Mouse (Mus musculus) thymus, postnatal 0 days (tissue): Measurements from ENCODE around the gene Timeless. TPM values are rescaled to one million over a fixed set of nuclear protein-coding genes. Genes with fewer than 3 reads are reported as not detected.
"Not testable (repeated sequence)": the region's sequence is repeated elsewhere in the genome, so short reads cannot be mapped to it uniquely, and the experiment has no call there.

Experiments used
- DNase-seq: peaks from one replicate; pipeline ENCODE4 v3.0.0-alpha.2; 2015; ENCODE audit warnings: low spot score
- polyA plus RNA-seq: library from polyadenylated mRNA; unstranded; fragments of >200 nt; fragmentation: Nextera tagmentation; extraction: Ambion mirVana; gene quantifications from 2 replicates; pipeline ENCODE4 v1.2.1, GENCODE M21; 2015

Timeless gene
- polyA plus RNA-seq, 1 experiment from 2014 or later = 59.7 TPM

- peak; percentile 71 for DNase-seq
These were observed 19.0 kb upstream of the Timeless start for GRCm38 (mm10) chr10:128212871-128213323.

DNA sequence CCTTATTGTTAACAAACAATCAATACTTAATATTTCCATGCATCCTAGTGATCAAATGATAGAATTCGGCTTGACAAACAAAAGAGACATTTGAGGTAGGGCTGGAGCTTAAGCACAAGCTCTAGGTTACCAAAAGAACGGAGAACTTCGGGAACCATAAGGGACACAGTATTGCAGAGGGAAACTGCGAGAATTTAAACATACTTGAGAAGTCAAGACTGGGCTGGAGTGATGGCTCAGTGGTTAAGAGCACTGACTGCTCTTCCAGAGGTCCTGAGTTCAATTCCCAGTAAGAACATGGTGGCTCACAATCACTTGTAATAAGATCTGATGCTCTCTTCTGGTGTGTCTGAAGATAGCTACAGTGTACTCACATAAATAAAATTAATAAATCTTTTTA lies 17.8 kb upstream of the Timeless start:
- DNase-seq = not testable (repeated sequence)

GRCm38 (mm10) chr10:128214981-128215380 lies 16.9 kb upstream of the Timeless start:
- DNase-seq = no peak

GRCm38 (mm10) chr10:128218387-128219117 lies 13.3 kb upstream of the Timeless start:
- no peak for DNase-seq

DNA sequence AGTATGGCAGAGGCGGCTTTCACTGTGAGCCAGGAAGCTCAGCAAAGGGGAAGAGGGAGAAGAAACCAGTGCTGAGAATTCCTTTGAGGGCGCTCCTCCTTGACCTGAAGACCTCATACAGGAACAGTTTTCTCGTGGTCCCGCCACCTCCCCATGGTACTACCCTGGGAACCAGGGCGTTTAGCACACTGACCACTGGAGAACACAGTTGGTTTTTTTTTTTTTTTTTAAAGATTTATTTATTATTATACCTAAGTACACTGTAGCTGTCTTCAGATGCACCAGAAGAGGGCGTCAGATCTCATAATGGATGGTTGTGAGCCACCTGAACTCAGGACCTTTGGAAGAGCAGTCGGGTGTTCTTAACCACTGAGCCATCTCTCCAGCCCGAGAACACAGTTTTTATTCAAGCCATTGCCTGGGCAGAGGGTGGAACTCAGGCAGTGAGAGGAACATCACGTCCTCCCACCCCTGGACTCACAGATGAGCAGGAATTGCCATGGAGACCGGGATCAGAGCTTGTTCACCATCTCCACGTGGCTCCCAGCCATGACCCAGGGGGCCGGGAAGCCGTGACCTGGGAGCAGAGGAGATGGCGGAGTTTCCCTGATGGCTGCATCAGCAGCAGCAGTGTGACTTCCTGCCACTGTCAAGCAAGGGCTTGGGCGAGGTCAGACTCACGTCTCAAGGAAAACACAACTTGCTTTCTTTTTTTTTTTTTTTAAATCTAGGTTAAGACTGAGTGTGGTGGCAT lies 10.2 kb upstream of the Timeless start:
- no peak for DNase-seq

DNA sequence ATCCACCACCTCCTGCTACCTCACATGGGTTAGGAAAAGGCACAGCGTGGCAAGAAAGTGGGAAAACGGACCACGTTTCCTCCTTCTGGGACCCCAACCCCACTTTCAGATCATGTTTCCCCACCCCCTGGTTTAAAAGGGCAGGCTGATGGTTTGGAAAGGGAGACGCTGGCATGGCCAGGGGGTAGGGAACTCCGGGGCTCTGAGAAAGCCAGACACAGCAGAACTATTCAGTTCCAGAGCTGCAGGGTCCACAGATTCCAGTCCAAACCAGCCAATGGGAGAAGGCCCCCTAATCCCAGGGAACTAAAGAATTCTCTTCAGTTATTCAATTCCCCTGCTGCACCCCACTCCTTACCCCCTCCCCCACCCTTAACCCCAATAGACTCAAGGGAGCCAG lies 6.8 kb upstream of the Timeless start:
- no peak for DNase-seq

DNA sequence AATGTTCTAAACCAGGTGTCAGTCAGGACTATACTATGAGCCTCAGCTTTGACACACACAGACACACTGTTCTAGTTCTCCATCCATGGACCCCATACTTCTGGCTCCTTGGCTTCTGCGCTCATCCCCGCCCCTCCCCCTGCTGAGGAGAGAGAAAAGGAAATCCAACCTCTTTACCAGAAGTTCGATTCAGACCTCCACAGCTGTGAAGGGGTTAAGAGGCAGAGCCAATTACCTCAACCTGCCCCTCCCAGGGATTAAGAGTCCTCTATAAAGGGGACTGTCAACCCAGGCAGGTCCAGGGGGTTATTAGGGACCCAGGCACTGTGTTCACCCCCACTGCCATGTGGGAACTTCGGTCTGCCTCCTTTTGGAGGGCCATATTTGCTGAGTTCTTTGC lies 6.3 kb upstream of the Timeless start, which contains the start of gene Mip:
TSS of gene Mip (plus strand) at position 301 of the 400 bp plus-strand sequence.
- no peak for DNase-seq

DNA sequence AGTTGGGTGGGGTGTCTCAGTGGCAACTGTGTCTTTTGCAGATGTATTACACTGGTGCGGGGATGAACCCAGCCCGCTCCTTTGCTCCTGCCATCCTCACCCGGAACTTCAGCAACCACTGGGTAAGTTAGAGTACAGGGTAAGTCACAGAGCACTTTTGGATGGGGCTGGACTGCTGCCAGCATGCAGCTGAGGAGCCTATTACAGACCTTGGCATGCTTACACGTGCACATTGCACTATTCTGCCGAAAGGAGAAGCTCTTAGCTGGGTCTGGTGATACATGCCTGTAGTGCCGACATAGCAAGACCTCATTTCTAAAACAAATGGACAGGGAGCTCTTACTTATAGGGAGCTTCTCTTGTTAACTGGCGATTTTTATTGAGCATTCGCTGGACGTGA lies 4.3 kb upstream of the Timeless start:
- no peak for DNase-seq

- DNase-seq = no peak
These were observed 3.9 kb upstream of the Timeless start for GRCm38 (mm10) chr10:128228009-128228408.

DNA sequence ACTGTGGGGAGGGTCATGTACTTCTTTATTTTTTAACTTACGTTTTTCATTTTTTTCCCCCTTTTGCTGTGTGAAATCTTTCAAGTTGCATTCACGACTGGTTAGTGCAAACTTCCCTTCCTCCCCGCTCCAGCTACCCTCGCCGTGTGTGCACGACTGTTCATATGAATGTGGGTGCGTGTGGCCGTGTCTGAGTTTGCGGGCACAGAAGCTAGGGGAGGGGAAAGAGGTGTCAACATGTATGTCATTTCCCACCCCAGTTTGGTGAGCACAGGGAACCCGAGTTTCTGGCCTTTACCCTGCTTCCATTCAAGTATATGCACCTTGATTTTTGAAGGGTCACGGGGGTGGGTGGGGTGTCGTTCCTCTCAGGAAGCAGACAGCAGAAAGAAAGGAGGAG lies 1.3 kb upstream of the Timeless start:
- peak; percentile 43 for DNase-seq

DNA sequence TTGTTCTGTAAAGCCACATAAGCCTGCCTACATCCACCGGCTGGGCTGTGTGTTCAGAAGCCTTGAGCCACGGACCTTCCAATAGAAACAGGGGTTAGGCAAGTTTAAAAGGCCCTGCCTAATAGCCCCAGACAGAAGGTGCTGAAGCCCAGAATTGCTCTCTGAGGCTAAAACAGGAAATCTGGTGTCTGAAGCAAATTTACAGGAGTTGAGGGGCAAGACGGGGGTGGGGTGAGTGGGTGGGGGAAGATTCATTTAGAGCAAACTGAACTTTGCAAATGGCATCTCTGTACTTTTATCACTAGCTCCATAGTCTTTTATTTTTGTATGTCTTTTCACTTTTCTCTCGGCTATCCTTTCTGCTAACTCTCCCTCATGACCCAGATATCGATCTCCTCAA lies 719 bp upstream of the Timeless start:
- peak; percentile 34 for DNase-seq

- DNase-seq = peak; percentile 84
These were observed 638 bp downstream of the Timeless start for GRCm38 (mm10) chr10:128232420-128232985.

DNA sequence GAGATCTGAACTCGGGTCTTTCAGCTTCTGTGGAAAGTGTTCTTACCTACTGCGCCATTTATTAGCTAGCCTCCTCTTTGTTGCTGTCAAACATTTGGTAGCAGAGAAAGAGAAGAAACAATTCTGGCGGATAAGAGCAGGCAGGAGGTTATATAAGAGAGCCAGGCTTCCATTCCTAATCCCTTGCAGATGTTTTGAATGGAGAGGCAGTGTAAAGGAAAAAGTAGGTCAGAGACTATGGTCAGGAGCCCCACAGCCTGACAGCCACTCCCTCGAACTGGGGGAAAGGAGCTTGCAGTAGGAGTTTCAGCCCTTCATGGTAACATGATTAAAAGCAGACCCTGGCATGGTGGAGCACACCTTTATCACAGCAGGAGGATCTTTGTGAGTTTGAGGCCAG lies 4.5 kb downstream of the Timeless start:
- no peak for DNase-seq

DNA sequence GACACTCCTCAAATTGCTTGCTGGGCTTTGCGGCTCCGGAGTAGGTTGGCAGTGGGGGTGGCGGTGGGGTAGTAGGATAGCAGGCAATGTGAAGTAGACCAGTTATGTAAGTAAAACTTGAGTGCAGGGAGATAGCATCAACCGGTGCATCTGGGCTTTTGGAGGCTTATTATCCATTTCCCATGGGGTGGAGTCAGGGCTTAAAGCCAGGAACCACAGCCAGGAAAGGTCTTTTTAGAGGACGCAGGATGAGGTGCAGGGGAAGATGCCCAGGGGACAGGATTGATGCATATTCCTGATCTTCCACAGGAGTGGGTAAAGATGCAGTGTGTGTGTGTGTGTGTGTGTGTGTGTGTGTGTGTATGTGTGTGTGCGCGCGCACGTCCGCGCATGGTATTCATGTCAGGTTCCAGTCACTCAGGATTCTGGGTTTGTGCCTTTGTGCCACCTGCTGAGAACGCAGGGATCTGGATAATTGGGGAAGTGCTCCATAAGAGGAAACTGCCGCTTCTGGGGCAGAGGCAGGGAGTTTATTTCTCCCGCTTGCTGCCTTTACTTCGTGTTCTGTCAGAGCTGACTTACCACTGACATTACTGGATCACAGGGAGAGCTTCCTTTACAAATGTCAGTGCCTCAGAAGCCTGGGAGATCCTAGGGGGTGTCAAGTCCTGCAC lies 6.1 kb downstream of the Timeless start:
- DNase-seq = no peak

DNA sequence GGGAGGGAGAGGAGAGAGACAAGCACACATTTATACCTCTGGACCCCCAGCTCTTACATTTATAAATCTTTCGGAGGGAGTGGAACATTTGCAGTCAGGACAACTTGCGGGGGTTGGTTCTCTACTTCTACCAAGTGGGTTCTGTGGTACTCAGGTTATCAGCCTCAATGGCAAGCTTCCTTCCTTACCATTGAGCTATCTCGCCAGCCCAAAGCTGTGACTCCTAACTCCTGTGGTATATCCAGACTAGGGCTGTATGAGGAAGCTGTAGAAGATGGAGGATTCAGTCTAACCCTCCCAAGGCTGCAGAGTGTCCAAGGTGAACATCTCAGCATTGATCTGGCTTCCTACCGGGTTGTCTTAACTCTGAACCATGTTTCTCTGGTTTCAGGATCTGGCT lies 7.3 kb downstream of the Timeless start:
- no peak for DNase-seq

GRCm38 (mm10) chr10:128240131-128240530 lies 8.3 kb downstream of the Timeless start:
- no peak for DNase-seq

DNA sequence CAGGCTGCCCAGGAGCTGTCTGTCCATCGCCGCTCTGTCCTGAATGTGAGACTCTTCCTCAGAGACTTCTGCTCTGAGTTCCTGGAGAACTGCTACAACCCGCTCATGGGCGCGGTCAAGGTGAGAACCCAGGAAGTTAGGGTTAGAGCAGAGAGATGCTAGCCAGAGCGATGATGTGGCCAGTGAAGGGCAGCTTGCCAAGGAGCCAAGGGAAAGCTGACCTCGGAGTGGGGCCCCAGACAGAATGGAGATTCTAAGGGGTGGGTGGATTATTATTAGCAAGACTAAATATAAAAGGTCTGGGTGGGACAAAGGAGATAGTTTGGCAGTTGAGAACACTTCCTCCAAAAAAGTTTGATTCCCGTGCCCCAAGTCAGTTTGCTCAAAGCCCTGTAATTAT lies 11.4 kb downstream of the Timeless start:
- DNase-seq = no peak

- DNase-seq = no peak
These were observed 12.3 kb downstream of the Timeless start for GRCm38 (mm10) chr10:128244121-128244520.

- DNase-seq = no peak
These were observed 15.3 kb downstream of the Timeless start for GRCm38 (mm10) chr10:128247020-128247732.

DNA sequence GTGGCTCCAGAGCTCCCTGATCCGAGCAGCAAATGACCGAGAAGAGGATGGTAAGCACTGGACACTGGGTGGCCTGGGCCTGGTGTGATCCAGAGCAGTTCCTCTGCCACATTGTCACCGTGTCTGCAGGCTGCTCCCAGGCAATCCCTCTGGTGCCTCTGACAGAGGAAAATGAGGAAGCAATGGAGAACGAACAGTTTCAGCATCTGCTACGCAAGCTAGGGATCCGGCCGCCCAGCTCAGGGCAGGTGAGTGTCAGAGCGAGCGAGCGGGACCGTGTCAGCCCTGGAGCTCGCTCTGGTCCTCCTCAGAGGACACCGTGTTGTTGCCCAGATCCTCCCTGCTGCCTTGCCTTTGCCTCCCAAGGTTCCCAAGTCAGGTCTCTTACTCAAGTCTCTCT lies 18.7 kb downstream of the Timeless start:
- DNase-seq = no peak

DNA sequence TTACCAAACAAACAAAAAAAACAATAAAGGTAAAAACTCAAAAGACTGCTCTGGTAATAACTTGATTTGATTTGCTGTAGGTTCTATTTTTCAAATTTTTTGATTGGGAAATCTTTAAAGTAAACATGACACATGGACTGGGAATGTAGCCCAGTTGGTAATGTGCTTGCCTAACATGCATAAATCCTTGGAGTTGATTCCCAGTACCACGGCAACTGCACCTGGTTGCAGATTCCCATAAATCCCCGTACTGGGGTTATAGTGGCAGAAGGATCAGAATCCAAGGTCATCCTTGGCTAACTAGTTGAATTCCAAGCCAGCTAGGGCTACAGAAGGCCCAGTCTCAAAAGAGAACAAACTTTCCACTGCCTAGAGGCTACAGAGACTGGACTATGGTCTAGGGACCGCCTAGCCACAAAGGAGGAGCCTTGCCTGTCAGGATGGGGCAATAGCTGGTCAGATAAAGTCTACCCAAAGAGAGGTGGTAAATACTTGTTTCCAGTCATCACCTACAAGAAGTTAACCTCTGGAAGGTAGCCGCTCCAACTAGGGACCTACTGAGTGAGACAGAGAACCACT lies 21.9 kb downstream of the Timeless start, which contains the start of gene Apon:
TSS of gene Apon (plus strand) at position 420 of the 579 bp plus-strand sequence.
- DNase-seq = no peak
